Mouse (Mus musculus) testis, adult 2 months (tissue): ENCODE measurements at regions not wholly inside any gene's neighbourhood (a gene's known extent, or its start where the extent isn't known, plus 50 kb on each side); places are given as distances from the start of the nearest gene placed in this dataset.

Experiments used
- CTCF ChIP-seq: fragments of 200-500 bp; IDR thresholded peaks from 2 replicates; pipeline ENCODE4 v1.5.1; 2012; ENCODE audit warnings: low read depth, mild to moderate bottlenecking, inconsistent platforms, low read length, moderate library complexity; ENCODE audit not compliant: control insufficient read depth, insufficient read depth, insufficient replicate concordance
- POLR2A ChIP-seq: fragments of 200-500 bp; IDR thresholded peaks from 2 replicates; pipeline ENCODE4 v1.6.1; 2012; ENCODE audit warnings: low read depth, mild to moderate bottlenecking, inconsistent platforms, low read length, moderate library complexity; ENCODE audit not compliant: control insufficient read depth

DNA sequence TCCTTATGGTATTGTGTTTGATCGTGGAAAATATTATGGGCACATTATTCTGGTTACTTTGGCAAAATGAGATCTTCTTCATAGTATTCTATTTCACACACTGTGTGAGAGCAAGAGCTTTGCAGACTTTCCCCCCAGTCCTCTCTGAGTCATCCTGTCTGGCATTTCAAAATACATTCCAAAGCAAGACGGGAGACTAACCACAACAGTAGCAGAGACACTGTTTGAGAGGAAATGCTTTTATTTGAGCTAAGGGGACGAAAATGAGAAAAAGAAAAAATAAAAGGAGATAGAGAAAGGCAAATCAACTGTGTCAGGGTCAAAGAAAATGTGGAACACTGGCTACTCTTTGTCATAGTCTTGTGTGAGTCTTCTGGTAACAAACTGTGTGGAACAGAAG is 502.6 kb downstream of the Col12a1 start:
- no peak for TF ChIP-seq CTCF
- TF ChIP-seq POLR2A = no peak
